Mouse (Mus musculus) adrenal gland, adult 2 months (tissue): ENCODE measurements around the gene Dnm1. TPM values are rescaled to one million over a fixed set of nuclear protein-coding genes. Genes with fewer than 3 reads are reported as not detected.

Source experiments
- DNase-seq: peaks from one replicate; pipeline ENCODE4 v3.0.0; 2021
- long read RNA-seq: library from polyadenylated mRNA; stranded (forward); transcript quantifications from one replicate; pipeline ENCODE4 v2.0.0, GENCODE M21; 2021
- polyA plus RNA-seq: library from polyadenylated mRNA; depleted of rRNA; stranded (reverse); fragments of >200 nt; gene quantifications from 2 replicates; pipeline ENCODE4 v1.2.3, GENCODE M21; 2012; rRNA removed
- total RNA-seq, 2 experiments: library from RNA; stranded (reverse); gene quantifications; 2 replicates each; pipeline ENCODE4 v1.2.3; 2021

Dnm1 gene
- total RNA-seq (10 to 100 TPM; 15.8 to 22.5 TPM), polyA plus RNA-seq (114 and 144 TPM in 2 replicates)
- long read RNA-seq, partial matches to known transcripts, result 0 of 2 reads
- long read RNA-seq, other reads (novel, unspliced or antisense), result 2 of 2 reads

GRCm38 (mm10) chr2:32353007-32353542 is at the start of gene Dnm1:
Dnm1 (minus strand) TSS chr2:32353338.
- DNase-seq, result peak; percentile 92

- DNase-seq, result no peak
Measured at GRCm38 (mm10) chr2:32396695-32397094, 43.6 kb upstream of the Dnm1 start.

- DNase-seq, result peak; percentile 94
Measured at GRCm38 (mm10) chr2:32395946-32396621, 42.9 kb upstream of the Dnm1 start.

- DNase-seq, result peak; percentile 95
Measured at GRCm38 (mm10) chr2:32395484-32395945, 42.4 kb upstream of the Dnm1 start, which contains the start of gene Ptges2. Ptges2 (plus strand) TSS chr2:32395896.

- DNase-seq, result no peak
Measured at GRCm38 (mm10) chr2:32394973-32395372, 41.8 kb upstream of the Dnm1 start.

- no peak for DNase-seq
Measured at GRCm38 (mm10) chr2:32392063-32392462, 38.9 kb upstream of the Dnm1 start.

- no peak for DNase-seq
Measured at GRCm38 (mm10) chr2:32390871-32391270, 37.7 kb upstream of the Dnm1 start.

- DNase-seq, result no peak
Measured at GRCm38 (mm10) chr2:32389157-32389556, 36.0 kb upstream of the Dnm1 start.

- peak; percentile 46 for DNase-seq
Measured at GRCm38 (mm10) chr2:32387706-32388490, 34.8 kb upstream of the Dnm1 start, which contains the start of gene Lcn2. Lcn2 (minus strand) TSS chr2:32388252.

GRCm38 (mm10) chr2:32382689-32383088 is 29.6 kb upstream of the Dnm1 start:
- DNase-seq, result no peak

GRCm38 (mm10) chr2:32381775-32382223 is 28.7 kb upstream of the Dnm1 start, which contains the start of gene 1110008P14Rik:
1110008P14Rik (minus strand) TSS chr2:32381938.
- peak; percentile 98 for DNase-seq

- DNase-seq, result no peak
Measured at GRCm38 (mm10) chr2:32381141-32381774, 28.1 kb upstream of the Dnm1 start.

- peak; percentile 89 for DNase-seq
Measured at GRCm38 (mm10) chr2:32380001-32380500, 26.9 kb upstream of the Dnm1 start.

GRCm38 (mm10) chr2:32376963-32377362 is 23.8 kb upstream of the Dnm1 start:
- DNase-seq, result no peak

- DNase-seq, result no peak
Measured at GRCm38 (mm10) chr2:32375317-32375940, 22.3 kb upstream of the Dnm1 start.

GRCm38 (mm10) chr2:32374191-32374590 is 21.1 kb upstream of the Dnm1 start:
- DNase-seq, result no peak

GRCm38 (mm10) chr2:32367315-32367714 is 14.2 kb upstream of the Dnm1 start:
- no peak for DNase-seq

GRCm38 (mm10) chr2:32364121-32364520 is 11.0 kb upstream of the Dnm1 start:
- no peak for DNase-seq

GRCm38 (mm10) chr2:32363376-32364106 is 10.4 kb upstream of the Dnm1 start:
- no peak for DNase-seq

GRCm38 (mm10) chr2:32362817-32363340 is 9.7 kb upstream of the Dnm1 start:
- peak; percentile 96 for DNase-seq
